Mouse (Mus musculus) myocyte (in vitro differentiated cells): ENCODE data around the gene Ubtd2.

Experiments used
- CEBPB ChIP-seq: IDR thresholded peaks from 2 replicates; pipeline ENCODE4 v1.6.1; 2011; ENCODE audit warnings: mild to moderate bottlenecking, moderate library complexity; ENCODE audit not compliant: poor library complexity, insufficient read depth, severe bottlenecking
- E2F4 ChIP-seq: IDR thresholded peaks from one replicate; pipeline ENCODE4 v1.6.1; 2011; ENCODE audit warnings: mild to moderate bottlenecking, control low read depth, moderate library complexity; ENCODE audit not compliant: insufficient read depth
- MAX ChIP-seq: IDR thresholded peaks from one replicate; pipeline ENCODE4 v1.6.1; 2011; ENCODE audit warnings: low read depth, mild to moderate bottlenecking, control low read depth
- MYOD1 ChIP-seq, 3 experiments: IDR thresholded peaks; one replicate each; pipeline ENCODE4 v1.6.1; 2011; ENCODE audit warnings: control low read depth in 2 of 3, low read depth in 2 of 3, mild to moderate bottlenecking in 2 of 3, moderate library complexity in 1 of 3; ENCODE audit not compliant: insufficient read length in 2 of 3, control insufficient read depth in 1 of 3
- MYOG ChIP-seq, 3 experiments: IDR thresholded peaks; one replicate each; pipeline ENCODE4 v1.6.1; 2011; ENCODE audit warnings: control low read depth in 2 of 3, low read depth in 2 of 3, mild to moderate bottlenecking in 2 of 3; ENCODE audit not compliant: insufficient read length in 2 of 3, control insufficient read depth in 1 of 3, insufficient read depth in 1 of 3
- POLR2A ChIP-seq: IDR thresholded peaks from one replicate; pipeline ENCODE4 v1.6.1; 2011; ENCODE audit warnings: low read depth, mild to moderate bottlenecking, control low read depth, moderate library complexity; ENCODE audit not compliant: insufficient read length
- POLR2AphosphoS2 ChIP-seq: IDR thresholded peaks from one replicate; pipeline ENCODE4 v1.6.1; 2011; ENCODE audit warnings: low read depth, control low read depth; ENCODE audit not compliant: insufficient read length
- REST ChIP-seq: IDR thresholded peaks from one replicate; pipeline ENCODE4 v1.6.1; 2011; ENCODE audit warnings: mild to moderate bottlenecking, control low read depth, moderate library complexity; ENCODE audit not compliant: insufficient read depth, insufficient read length
- SRF ChIP-seq: IDR thresholded peaks from one replicate; pipeline ENCODE4 v1.6.1; 2011; ENCODE audit warnings: low read depth; ENCODE audit not compliant: control insufficient read depth, insufficient read length
- TCF12 ChIP-seq: IDR thresholded peaks from one replicate; pipeline ENCODE4 v1.6.1; 2011; ENCODE audit warnings: mild to moderate bottlenecking, control low read depth; ENCODE audit not compliant: poor library complexity, insufficient read depth, severe bottlenecking
- USF1 ChIP-seq: IDR thresholded peaks from one replicate; pipeline ENCODE4 v1.6.1; 2011; ENCODE audit warnings: low read depth, mild to moderate bottlenecking, control low read depth, moderate library complexity

GRCm38 (mm10) chr11:32435410-32436060 is 19.6 kb upstream of the Ubtd2 start:
- no peak for TF ChIP-seq POLR2AphosphoS2
- TF ChIP-seq REST = no peak
- TF ChIP-seq MYOD1 (IDR thresholded peaks at IDR 0.05; ENCODE audit: control insufficient read depth in 1 of 3, insufficient read length in 2 of 3, low read depth in 2 of 3) = no peak
- no peak for TF ChIP-seq POLR2A
- no peak for TF ChIP-seq MYOG (IDR thresholded peaks at IDR 0.05; ENCODE audit: control insufficient read depth in 1 of 3, insufficient read depth in 1 of 3, insufficient read length in 2 of 3, low read depth in 2 of 3)
- TF ChIP-seq SRF = no peak
- TF ChIP-seq USF1 = no peak
- TF ChIP-seq TCF12 = no peak
- TF ChIP-seq MAX = no peak
- TF ChIP-seq E2F4 = no peak
- no peak for TF ChIP-seq CEBPB
